Mouse (Mus musculus): ENCODE results near the gene Metrnl.

GRCm38 (mm10) chr11:121709278-121709677, 7.9 kb downstream of the Metrnl start:
- TF ChIP-seq CTCF (IDR thresholded peaks at IDR 0.05; ENCODE audit: low read depth, low read length) (no peak), GATA1 (IDR thresholded peaks at IDR 0.05; ENCODE audit: borderline replicate concordance, low read length) (no peak), TAL1 (conservative IDR thresholded peaks at IDR 0.05; ENCODE audit: low read depth, low read length) (no peak), POLR2AphosphoS5 (IDR thresholded peaks at IDR 0.05; ENCODE audit: insufficient replicate concordance, low read depth, low read length) (no peak)
